ENCODE assay signal across 22 mouse cellular contexts in genomic region chr14:23475129-23475528, GRCm38 (mm10).
DNase-seq lines count a peak whose midpoint lies in the region; ATAC-seq lines count a peak whose summit lies in the region.
"Had no signal": no experiment of that assay in that cellular context is flagged by ENCODE, and none has a peak within 500 bp of the region (broad histone marks: within the 10 kb centered on the region; RNA-seq: fewer than 3 reads in every experiment).

No protein-coding gene starts in this region.

- no peak overlapping the region for H3K4me3 ChIP-seq in hindbrain, embryonic 16.5 days (ENCODE audit: low read length)
- H3K4me3 ChIP-seq: embryonic facial prominence, embryonic 12.5 days; embryonic facial prominence, embryonic 15.5 days; forebrain, embryonic 12.5 days; heart, adult 2 months; heart, embryonic 10.5 days; hindbrain, embryonic 12.5 days; hindbrain, embryonic 15.5 days; intestine, embryonic 15.5 days had no signal

- no peak overlapping the region for H3K4me2 ChIP-seq in hindbrain, embryonic 16.5 days (ENCODE audit: low read length)
- H3K4me2 ChIP-seq: embryonic facial prominence, embryonic 12.5 days; embryonic facial prominence, embryonic 15.5 days; forebrain, embryonic 12.5 days; hindbrain, embryonic 12.5 days; hindbrain, embryonic 15.5 days; intestine, embryonic 15.5 days had no signal

- H3K9ac ChIP-seq in hindbrain, embryonic 16.5 days (ENCODE audit: low read depth, low read length), result no peak overlapping the region
- H3K9ac ChIP-seq: embryonic facial prominence, embryonic 12.5 days; embryonic facial prominence, embryonic 15.5 days; forebrain, embryonic 12.5 days; hindbrain, embryonic 12.5 days; hindbrain, embryonic 15.5 days; intestine, embryonic 15.5 days had no signal

- DNase-seq in layer of hippocampus, adult 11-12 months (ENCODE audit: low spot score), result peak; percentile 21
- DNase-seq in layer of hippocampus, postnatal 25 days (ENCODE audit: extremely low spot score in 1 of 2, low spot score in 1 of 2), result no peak
- DNase-seq in brain, adult 2 months (ENCODE audit: low read depth, low spot score), result peak; percentile 44
- DNase-seq in brain, embryonic 18.5 days (ENCODE audit: low read depth, low spot score), result peak; percentile 39
- peak; percentile 21 to 79 for DNase-seq in layer of hippocampus, postnatal 14 days (ENCODE audit: low spot score in 2 of 2)
- DNase-seq: adrenal gland, adult 2 months; adrenal gland, postnatal 14 days; cerebellum, adult 18-20 months; cerebellum, adult 9-10 months; cerebellum, postnatal 14 days; gastrocnemius, postnatal 25 days; heart, adult 2 months had no signal

- H3K27ac ChIP-seq in hindbrain, embryonic 16.5 days (ENCODE audit: low read depth, low read length), result no peak overlapping the region
- H3K27ac ChIP-seq: embryonic facial prominence, embryonic 12.5 days; embryonic facial prominence, embryonic 15.5 days; forebrain, embryonic 12.5 days; heart, adult 2 months; heart, embryonic 10.5 days; hindbrain, embryonic 12.5 days; hindbrain, embryonic 15.5 days; intestine, embryonic 15.5 days had no signal

- no peaks in the 10 kb centered on the region for H3K36me3 ChIP-seq in hindbrain, embryonic 16.5 days (ENCODE audit: control insufficient read depth, insufficient read depth, low read length)
- H3K36me3 ChIP-seq: embryonic facial prominence, embryonic 12.5 days; embryonic facial prominence, embryonic 15.5 days; forebrain, embryonic 12.5 days; heart, embryonic 10.5 days; hindbrain, embryonic 12.5 days; hindbrain, embryonic 15.5 days; intestine, embryonic 15.5 days had no signal

- ATAC-seq in hindbrain, embryonic 16.5 days, result no peak
- ATAC-seq: CD4-positive, CD25-positive, alpha-beta regulatory T cell, adult 4 months; forebrain, embryonic 16.5 days; intestine, embryonic 15.5 days had no signal

- H3K4me1 ChIP-seq in hindbrain, embryonic 16.5 days (ENCODE audit: control insufficient read depth, insufficient read depth, low read depth, low read length), result no peaks in the 10 kb centered on the region
- H3K4me1 ChIP-seq: embryonic facial prominence, embryonic 12.5 days; embryonic facial prominence, embryonic 15.5 days; forebrain, embryonic 12.5 days; heart, embryonic 10.5 days; hindbrain, embryonic 12.5 days; hindbrain, embryonic 15.5 days; intestine, embryonic 15.5 days had no signal

- H3K27me3 ChIP-seq in hindbrain, embryonic 16.5 days (replicated peaks; ENCODE audit: control insufficient read depth, insufficient read depth, low read length), result no peaks in the 10 kb centered on the region
- H3K27me3 ChIP-seq: embryonic facial prominence, embryonic 12.5 days; embryonic facial prominence, embryonic 15.5 days; forebrain, embryonic 12.5 days; hindbrain, embryonic 12.5 days; hindbrain, embryonic 15.5 days; intestine, embryonic 15.5 days had no signal

- 88% methylated on average over 4 of the region's 4 CpGs for WGBS in hindbrain, embryonic 16.5 days

- H3K9me3 ChIP-seq in hindbrain, embryonic 16.5 days (ENCODE audit: control insufficient read depth, low read length), result no peaks in the 10 kb centered on the region
- H3K9me3 ChIP-seq: embryonic facial prominence, embryonic 12.5 days; embryonic facial prominence, embryonic 15.5 days; forebrain, embryonic 12.5 days; heart, embryonic 10.5 days; hindbrain, embryonic 12.5 days; hindbrain, embryonic 15.5 days; intestine, embryonic 15.5 days had no signal

Comparison
In these comparisons a context has a peak if more than half of its experiments do, and no peak if none do; other contexts are left out.
1. DNase-seq: peak in layer of hippocampus, adult 11-12 months (single experiment), brain, adult 2 months (single experiment), brain, embryonic 18.5 days (single experiment) and layer of hippocampus, postnatal 14 days (2 of 2); none in layer of hippocampus, postnatal 25 days (0 of 2).